Mouse (Mus musculus) spleen, embryonic (tissue): ENCODE measurements around the gene Gm4969.

Experiments
- CTCF ChIA-PET: fragments of 350-600 bp; sonication (Branson Sonifier 250); formaldehyde crosslinking; loops from one replicate; lab custom pipeline; 2022; lab: Charles Lee

The Gm4969 gene

DNA sequence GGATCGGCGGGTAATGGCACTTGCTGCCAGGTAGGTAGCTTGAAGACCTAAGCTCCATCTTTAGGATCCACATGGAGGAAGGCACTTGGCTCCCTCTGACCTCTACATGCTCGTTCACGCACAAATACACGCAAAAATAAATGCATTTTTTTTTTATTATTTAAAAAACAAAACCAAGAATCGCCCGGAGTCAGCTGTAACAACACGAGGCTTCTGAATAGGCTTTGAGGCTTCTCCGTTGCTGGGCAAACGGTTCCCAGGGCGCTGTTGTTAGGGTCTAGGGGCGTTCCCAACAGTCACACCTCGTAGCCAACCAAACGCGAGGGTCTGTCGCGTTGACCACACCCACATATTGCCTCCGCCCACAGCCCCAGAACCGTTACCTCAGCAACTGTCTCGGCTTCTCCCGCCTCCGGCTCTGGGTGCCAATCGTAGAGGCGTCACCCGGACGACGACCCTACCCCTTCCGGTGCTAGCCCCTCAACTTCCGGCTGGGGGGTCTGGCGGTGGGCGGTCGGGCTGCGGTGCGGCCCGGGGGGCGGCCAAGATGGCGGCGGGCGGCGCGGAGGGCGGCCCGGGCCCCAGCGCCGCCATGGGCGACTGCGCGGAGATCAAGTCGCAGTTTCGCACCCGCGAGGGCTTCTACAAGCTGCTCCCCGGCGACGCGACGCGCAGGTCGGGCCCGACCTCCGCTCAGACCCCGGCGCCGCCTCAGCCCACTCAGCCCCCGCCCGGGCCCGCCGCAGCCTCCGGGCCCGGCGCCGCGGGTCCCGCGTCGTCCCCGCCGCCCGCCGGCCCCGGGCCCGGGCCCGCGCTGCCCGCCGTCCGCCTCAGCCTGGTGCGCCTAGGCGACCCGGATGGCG, 42.2 kb downstream of the Gm4969 start, which contains the start of gene Dmwd:
TSS of gene Dmwd (plus strand) at position 505 of the 863 bp plus-strand sequence.
- CTCF ChIA-PET = interaction anchor here (0.6 to 2.3 kb wide), 4 partner anchors 10 to 42 kb away, joined by 3 to 18 read pairs (median 4); partner anchors contain the start of genes Gm4969 and Six5

DNA sequence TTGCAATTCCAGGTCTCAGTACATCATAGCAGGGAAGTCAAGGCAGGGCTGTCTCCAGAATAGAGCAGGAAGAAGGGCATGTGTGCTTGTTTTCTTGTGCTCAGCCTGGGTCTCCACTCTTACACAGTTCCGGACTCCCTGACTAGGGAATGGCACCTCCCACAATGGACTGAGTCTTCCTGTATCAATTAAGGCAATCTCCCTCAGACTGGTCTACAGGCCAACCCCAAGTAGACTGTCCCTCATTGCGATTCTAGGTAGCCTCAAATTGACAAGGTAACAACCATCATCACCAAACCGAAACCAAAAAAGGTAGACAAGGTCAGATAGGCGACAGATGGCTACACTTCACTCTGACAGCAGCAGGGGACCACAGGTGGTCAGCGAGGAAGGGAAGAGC, 42.9 kb downstream of the Gm4969 start:
- CTCF ChIA-PET = interaction anchor here (0.6 to 2.3 kb wide), 2 partner anchors 11 to 43 kb away, joined by 3 to 18 read pairs; partner anchors contain the start of gene Gm4969

DNA sequence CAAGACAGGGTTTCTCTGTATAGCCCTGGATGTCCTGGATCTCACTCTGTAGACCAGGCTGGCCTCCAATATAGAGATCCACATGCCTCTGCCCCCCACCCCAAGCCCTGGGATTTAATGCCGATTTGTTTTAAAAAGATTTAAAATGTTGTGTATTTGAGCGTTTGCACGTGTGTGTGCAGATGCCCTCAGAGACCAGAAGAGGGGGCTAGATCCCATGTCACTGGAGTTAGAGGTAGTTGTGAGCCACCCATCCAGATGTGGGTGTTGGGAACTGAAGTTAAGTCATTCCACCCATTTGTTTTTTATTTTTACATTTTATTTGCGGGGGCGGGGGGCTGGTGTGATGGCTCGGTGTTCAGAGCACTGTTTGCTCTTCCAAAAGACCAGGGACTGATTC, 43.7 kb downstream of the Gm4969 start:
- CTCF ChIA-PET = no interaction called here

DNA sequence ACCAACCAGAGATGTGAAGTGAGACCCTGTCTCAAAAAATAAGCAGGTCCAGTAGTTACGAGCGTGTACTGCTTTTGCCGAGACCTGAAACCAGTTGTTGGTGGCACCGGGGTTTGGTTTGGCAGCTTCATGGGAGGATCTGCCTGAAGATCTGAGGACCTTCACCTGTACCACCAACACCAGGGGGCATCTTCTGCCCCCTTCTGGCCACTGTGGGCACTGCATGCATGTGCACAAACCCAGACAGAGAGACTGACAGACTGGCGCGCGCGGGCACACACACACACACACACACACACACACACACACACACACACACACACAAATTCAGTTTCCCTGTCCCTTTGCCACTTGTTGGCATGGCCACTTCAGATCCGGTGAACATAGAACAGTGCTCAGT, 44.7 kb downstream of the Gm4969 start:
- CTCF ChIA-PET = interaction anchor here (0.6 to 1.8 kb wide), 2 partner anchors 13 to 20 kb away, joined by 3 to 6 read pairs; no protein-coding TSS in a partner anchor

DNA sequence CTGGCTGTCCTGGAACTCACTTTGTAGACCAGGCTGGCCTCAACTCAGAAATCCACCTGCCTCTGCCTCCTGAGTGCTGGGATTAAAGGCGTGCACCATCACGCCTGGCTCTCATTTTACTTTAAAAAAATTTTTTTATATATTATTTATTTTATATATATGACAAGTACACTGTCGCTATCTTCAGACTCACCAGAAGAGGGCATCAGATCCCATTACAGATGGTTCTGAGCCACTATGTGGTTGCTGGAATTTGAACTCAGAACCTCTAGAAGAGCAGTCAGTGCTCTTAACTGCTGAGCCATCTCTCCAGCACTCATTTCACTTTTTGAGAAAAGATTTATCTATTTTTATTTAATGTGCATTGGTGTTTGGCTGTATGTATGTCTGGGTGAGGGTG, 47.1 kb downstream of the Gm4969 start:
- CTCF ChIA-PET = interaction anchor here (0.7 to 2.9 kb wide), 4 partner anchors 14 to 310 kb away, joined by 3 to 23 read pairs (median 6); partner anchors contain the start of gene Dmpk

DNA sequence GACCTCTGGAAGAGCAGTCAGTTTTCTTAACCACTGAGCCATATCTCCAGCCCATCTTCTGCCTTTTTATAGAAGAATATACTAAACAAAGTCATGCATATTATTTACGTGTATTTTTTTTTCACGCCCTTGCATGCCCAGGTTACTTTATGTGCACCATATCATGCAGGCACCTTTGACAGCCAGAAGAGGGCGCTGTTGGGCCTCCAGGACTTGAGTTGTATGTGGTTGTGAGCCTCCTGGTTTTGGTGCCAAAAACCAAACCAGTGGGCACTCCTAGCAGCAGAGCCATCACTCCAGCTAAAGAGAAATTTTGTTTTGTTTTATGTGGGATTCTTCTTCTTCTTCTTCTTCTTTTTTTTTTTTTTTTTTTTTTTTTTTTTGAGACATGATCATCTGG, 48.7 kb downstream of the Gm4969 start:
- CTCF ChIA-PET = interaction anchor here (0.6 to 2.9 kb wide), 3 partner anchors 16 to 86 kb away, joined by 8 to 23 read pairs (median 20); partner anchors contain the start of gene Dmpk

DNA sequence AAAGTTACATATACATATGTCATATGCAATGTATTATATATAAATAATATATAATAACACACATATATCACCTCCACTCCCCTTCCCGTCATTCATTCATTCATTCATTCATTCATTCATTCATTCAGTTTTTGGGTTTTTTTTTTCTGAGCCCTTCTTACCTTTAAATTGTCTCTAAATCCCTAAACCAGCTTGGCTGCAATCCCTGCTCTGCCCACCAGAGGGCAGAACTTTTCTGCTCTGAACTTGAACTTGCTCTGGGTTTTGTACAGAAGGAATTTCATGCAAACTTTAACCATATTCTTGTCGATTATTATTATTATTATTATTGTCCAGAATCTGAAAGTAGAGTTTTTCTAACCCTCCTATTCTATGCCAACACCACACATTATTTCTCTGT, 49.5 kb downstream of the Gm4969 start:
- CTCF ChIA-PET = interaction anchor here (0.7 to 1.0 kb wide), 3 partner anchors 9 to 23 kb away, joined by 3 read pairs; no protein-coding TSS in a partner anchor

DNA sequence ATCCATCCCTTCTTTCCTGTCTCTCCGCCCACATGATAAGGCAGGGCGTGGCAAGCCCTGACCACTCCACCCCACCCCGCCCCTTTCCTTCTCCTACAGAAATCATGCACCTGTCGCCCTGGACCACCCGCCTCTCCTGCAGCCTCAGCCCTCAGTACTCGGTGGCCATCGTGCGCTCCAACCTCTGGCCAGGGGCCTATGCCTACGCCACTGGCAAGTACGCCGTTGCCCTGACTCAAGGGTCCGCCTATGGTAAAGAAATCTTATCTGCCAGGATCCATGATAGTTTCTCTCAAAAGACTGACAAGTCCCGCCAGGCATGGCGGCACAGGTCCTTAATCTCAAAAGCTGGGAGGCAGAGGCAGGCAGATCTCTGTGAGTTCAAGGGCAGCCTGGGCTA, 50.2 kb downstream of the Gm4969 start:
- CTCF ChIA-PET = no interaction called here

DNA sequence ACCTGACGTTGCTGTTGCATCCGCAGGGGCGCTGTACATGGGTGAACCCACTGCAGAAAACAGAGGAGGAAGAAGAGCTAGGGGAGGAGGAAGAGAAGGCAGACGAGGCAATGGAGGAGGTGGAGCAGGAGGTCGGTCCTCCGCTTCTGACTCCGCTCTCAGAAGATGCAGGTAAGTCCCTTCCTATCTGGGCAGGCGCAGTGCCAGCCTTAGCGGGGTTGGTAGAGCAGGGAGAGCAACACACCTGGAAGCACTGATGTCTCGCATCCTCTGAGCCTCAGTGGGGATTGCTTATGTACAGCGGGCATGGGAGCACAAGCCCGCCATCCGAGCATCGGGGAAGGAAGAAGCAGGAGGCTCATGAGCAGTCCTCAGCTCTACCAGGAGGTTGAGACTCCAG, 51.1 kb downstream of the Gm4969 start:
- CTCF ChIA-PET = interaction anchor here (0.6 kb wide), 1 partner anchor 16 kb away, joined by 3 read pairs; no protein-coding TSS in a partner anchor

DNA sequence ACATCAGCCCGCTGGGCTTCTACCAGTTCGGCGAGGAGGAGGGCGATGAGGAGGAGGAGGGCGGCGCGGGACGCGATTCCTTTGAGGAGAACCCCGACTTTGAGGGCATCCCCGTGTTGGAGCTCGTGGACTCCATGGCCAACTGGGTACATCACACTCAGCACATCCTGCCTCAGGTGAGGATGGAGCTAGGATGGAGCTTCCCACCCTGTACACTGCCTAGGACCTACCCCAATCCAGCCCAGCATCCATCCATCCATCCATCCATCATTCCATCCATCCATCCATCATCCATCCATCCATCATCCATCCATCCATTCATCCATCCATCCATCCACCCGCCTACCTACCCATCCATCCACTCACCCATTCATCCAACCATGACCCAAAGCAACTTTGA, 52.3 kb downstream of the Gm4969 start:
- CTCF ChIA-PET = interaction anchor here (1.7 kb wide), 1 partner anchor 26 kb away, joined by 4 read pairs; no protein-coding TSS in a partner anchor

DNA sequence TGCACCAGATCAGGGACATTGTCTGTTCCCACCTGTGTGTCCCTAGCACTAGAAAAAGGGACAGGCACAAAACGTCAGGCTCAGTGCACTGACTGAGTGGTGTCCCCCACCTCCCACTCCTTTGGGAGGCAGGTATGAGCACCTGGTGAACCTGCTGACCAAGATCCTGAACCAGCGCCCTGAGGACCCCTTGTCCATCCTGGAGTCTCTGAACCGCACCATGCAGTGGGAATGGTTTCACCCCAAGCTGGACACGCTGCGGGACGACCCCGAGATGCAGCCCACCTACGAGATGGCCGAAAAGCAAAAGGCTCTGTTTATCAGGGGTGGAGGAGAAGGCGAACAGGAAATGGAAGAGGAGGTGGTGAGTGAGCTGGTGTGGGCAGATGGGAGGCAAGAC, 60.8 kb downstream of the Gm4969 start:
- CTCF ChIA-PET = no interaction called here

DNA sequence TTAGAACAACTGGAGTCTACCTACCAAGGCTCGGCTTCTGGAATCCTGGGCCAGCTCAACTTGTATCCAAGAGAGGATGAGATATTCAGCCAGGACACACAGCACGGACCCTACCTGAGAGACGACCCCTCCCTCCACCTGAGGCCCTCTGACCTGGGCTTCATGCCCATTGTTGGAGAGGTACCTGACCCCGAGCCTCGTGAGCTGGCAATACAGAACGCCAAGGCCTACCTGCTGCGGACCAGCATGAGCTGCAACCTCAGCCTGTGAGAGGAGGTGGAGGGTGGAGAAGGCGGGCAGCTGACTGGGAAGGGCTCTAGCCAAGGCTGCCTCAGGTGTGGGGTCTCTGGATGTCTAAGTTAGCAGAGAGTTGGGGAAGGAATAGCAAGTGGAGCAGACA, 63.1 kb downstream of the Gm4969 start:
- CTCF ChIA-PET = no interaction called here

DNA sequence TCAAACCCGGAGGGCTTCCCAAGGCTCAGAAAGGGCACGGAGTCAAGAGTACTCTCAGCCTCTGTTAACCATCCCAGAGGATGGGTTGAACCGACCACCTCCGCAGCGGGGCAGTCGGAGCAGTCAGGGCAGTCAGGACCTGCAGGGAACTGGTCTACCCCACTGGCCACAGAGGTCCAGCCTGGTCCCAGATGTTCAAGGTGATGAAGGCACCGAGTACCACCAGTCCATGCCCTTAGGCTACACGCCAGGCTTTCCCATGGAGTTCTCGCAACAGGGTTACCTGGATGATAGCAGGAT, 63.4 kb downstream of the Gm4969 start:
- CTCF ChIA-PET = no interaction called here

DNA sequence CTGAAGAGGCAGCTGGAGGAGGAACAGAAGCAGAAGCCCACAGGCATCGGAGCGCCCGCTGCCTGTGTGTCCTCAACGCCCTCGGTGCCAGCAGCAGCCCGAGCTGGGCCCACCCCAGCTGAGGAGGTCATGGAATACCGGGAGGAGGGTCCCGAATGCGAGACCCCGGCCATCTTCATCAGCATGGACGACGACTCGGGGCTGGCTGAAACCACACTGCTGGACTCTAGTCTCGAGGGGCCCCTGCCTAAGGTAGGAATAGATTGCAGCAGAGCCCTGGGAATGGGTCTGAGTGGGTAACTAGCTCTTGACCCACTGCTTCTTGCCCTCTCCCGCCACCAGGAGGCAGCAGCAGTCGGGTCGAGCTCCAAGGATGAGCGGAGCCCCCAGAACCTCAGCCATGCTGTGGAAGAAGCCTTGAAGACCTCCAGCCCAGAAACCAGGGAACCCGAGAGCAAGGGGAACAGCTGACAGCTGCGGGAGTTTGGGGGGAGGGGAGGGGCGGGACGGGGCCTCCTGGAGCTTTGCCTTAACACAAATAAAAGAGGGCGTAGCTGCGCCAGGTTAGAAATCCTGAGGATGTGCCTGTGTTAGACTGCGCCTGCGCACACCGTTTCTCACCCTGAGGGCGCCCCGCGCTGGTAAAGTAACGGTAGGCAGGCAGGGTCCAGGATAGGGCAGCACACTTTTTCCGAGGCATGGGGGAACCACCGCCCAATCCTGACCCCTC, 64.0 kb downstream of the Gm4969 start, which contains the start of gene Rsph6a:
TSS of gene Rsph6a (plus strand) at position 644 of the 730 bp plus-strand sequence.
- CTCF ChIA-PET = no interaction called here

DNA sequence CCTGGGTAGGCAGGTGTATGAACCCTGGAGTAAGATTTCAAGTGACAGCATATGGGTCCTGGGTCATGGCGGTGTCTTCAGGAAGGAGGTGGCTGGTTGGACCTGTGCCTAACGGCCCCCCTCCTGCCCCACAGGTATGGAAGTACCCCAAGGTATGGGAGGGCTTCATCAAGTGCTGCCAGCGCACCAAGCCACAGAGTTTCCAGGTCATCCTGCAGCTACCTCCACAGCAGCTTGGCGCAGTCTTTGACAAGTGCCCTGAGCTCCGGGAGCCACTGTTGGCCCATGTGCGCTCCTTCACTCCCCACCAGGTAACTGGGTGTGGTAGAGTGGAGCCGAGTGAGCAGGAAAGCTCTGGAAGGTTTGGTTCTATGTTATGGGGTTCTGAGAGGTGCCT, 65.0 kb downstream of the Gm4969 start:
- CTCF ChIA-PET = no interaction called here

DNA sequence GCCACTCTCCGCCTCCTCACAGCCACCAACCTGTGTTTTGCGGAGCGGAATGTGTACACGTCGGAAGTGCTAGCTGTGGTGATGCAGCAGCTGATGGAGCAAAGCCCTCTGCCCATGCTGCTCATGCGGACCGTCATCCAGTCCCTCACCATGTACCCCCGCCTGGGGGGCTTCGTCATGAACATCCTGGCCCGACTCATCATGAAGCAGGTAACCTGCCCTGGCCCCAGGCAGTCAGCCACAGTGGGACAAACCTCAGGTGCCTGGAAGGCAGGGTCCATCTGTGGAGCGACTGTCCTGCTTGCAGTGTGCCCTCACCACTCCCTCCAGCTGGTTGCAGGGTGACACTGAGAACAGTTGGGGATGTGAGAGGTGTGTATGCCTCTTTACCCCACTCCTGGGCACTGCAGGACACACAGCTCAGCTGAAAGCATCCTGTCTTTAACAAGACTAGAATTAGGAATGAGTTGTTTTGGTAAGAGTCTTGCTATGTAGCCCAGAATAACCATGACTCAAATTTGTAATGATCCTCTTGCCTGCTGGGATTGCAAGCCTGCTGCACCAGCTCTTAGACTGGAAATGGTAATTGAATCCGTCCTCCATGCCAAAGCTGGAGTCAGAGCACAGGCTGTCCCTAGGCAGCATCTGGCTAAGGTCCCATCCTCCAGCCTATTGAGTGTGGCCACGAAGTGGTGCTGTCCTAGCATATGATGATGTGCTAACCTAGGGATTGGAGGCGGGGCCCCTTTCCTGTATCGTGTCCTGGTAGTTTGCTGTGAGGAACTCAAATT, 65.6 kb downstream of the Gm4969 start:
- CTCF ChIA-PET = interaction anchor here (0.6 kb wide), 1 partner anchor 635 kb away, joined by 4 read pairs; no protein-coding TSS in a partner anchor

DNA sequence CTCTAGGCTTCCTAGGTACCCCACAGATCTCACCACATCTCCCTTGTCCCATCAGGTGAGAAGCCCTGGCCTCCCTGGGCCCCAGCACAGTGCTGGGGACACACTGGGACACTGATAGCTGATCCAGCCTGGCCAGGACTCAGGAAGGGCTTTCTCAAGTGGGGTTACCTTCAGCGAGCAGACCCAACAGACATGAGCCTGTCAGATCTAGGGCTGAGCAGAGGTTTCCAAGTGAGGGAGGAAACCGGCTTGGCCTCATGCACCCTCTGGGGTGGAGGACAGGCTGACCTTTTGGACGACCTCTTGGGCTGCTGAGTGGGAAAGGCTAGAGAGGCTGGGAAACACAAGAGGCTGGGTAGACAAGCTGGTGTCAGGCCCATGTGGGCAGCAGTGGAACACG, 67.0 kb downstream of the Gm4969 start:
- CTCF ChIA-PET = interaction anchor here (0.6 kb wide), 1 partner anchor 38 kb away, joined by 4 read pairs; no protein-coding TSS in a partner anchor

DNA sequence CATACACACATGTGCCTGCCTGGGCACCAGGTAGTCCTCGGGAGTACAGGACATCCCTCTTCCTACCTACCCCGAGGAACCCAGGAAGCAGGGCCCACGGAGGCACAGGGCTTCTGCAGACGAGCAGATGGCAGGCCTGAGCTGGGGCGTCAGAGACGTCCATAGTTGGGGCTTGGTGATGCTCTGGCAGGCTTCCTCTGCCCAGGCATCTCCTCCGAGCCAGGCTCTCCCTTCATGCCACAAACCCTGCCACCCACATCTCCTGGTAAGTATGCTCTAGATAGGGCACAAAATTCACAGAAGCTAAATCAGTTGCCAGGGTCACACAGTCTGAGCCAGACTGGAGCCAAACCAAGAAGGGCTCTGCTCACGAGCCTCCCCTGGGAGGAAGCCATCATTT, 68.0 kb downstream of the Gm4969 start:
- CTCF ChIA-PET = no interaction called here

DNA sequence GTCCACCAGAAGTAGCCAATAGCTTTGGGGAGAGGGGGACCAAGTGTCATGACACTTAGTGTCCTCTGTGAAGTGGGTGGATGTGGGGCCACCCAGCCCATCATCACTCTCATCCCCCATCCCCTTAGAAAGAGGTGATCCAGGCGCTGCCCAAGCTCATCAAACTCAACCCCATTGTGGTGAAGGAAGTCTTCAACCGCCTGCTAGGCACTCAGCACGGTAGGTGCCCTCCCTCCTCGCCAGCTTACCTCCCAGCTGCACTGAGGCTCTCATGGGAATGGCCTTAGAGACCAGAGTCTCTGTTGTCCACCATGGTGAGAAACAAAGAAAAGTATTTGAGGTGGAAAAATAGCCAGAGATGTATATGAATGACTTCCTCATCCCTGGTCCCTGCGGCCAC, 68.9 kb downstream of the Gm4969 start:
- CTCF ChIA-PET = no interaction called here
